Mouse (Mus musculus) forebrain, embryonic 12.5 days (tissue): ENCODE data around the gene Tmem203. TPM values are rescaled to one million over a fixed set of nuclear protein-coding genes. Genes with fewer than 3 reads are reported as not detected.

Experiments
- ATAC-seq: fragments of 200-750 bp; cut with Nextera tagmentation; 2 replicates; pipeline ENCODE4 v1.8.0; 2017; ENCODE audit warnings: moderate TSS enrichment; ENCODE audit not compliant: low FRiP score
- H3K27ac ChIP-seq: fragments of 300-500 bp; sonication (generic); 2 replicates; pipeline ENCODE4 v1.5.1; 2016; ENCODE audit warnings: mild to moderate bottlenecking
- H3K27me3 ChIP-seq: fragments of 300-500 bp; sonication (generic); 2 replicates; pipeline ENCODE4 v1.6.1; 2016; ENCODE audit warnings: mild to moderate bottlenecking
- H3K36me3 ChIP-seq: fragments of 300-500 bp; sonication (generic); replicated peaks from 2 replicates; pipeline ENCODE4 v1.6.1; 2016; ENCODE audit warnings: mild to moderate bottlenecking
- H3K4me1 ChIP-seq: fragments of 300-500 bp; sonication (generic); 2 replicates; pipeline ENCODE4 v1.6.1; 2016
- H3K4me2 ChIP-seq: fragments of 300-500 bp; sonication (generic); 2 replicates; pipeline ENCODE4 v1.6.1; 2016; ENCODE audit warnings: mild to moderate bottlenecking, moderate library complexity
- H3K4me3 ChIP-seq: fragments of 300-500 bp; sonication (generic); replicated peaks from 2 replicates; pipeline ENCODE4 v1.5.1; 2016; ENCODE audit warnings: mild to moderate bottlenecking
- H3K9ac ChIP-seq: fragments of 300-500 bp; sonication (generic); 2 replicates; pipeline ENCODE4 v1.6.1; 2016; ENCODE audit warnings: mild to moderate bottlenecking
- H3K9me3 ChIP-seq: fragments of 300-500 bp; sonication (generic); 2 replicates; pipeline ENCODE4 v1.6.1; 2016
- WGBS: fragments of 180-500 bp; shearing (Covaris S2); methylation state at CpG from one replicate; pipeline ENCODE4 v1.1.7; 2016; 5-methylcytosine and 5-hydroxymethylcytosine counted together
- polyA plus RNA-seq: library from polyadenylated mRNA; unstranded; fragments of >200 nt; fragmentation: Nextera tagmentation; extraction: Ambion mirVana; gene quantifications from 2 replicates; pipeline ENCODE4 v1.2.1, GENCODE M21; 2016

Gene Tmem203
- polyA plus RNA-seq, 1 experiment from 2014 or later: 17.6 TPM

- 79% methylated on average over 7 of the region's 7 CpGs for WGBS
- Histone ChIP-seq H3K9ac (no peak overlapping the region), H3K27ac (no peak overlapping the region), H3K4me3 (no peak overlapping the region), H3K4me1 (peaks cover 19% of the 10 kb centered on the region), H3K9me3 (no peaks in the 10 kb centered on the region), H3K36me3 (peaks cover 29% of the 10 kb centered on the region), H3K27me3 (peaks cover 73% of the 10 kb centered on the region), H3K4me2 (no peak overlapping the region)
- no peak for ATAC-seq
These were observed 33.6 kb downstream of the Tmem203 start for GRCm38 (mm10) chr2:25288734-25289345.

DNA sequence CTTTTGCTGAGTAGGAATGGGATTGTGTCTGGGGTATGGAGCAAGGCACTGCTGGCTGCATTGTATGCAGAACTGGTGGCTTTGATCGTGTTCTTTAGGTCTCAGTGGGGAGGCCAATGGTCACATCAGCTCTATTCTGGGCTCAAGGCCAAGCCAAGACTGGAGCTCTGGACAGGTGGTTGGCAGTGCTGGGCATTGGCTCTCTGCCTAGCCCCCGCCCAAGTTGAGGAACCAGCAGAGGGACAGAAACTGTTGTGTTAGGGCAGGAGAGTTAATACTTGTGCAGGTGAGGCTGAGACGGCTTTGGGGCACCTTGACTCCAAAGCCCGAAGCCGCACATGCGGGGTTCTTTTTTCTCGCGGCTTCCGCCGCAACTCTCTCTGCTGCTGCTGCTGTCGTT lies 34.4 kb downstream of the Tmem203 start, which contains the start of gene Lrrc26:
Lrrc26 (plus strand) TSS at position 265 of the 400 bp plus-strand sequence.
- H3K9me3 ChIP-seq: no peaks in the 10 kb centered on the region
- peak within 1 kb of the TSS; percentile 25 for H3K4me2 ChIP-seq
- H3K4me3 ChIP-seq: peak within 1 kb of the TSS; percentile 30
- WGBS: 8% methylated on average over 11 of the region's 11 CpGs
- H3K4me1 ChIP-seq: peaks cover 19% of the 10 kb centered on the region
- no peak within 1 kb of the TSS for H3K27ac ChIP-seq
- H3K9ac ChIP-seq: no peak within 1 kb of the TSS
- ATAC-seq: no peak
- H3K27me3 ChIP-seq: peaks cover 81% of the 10 kb centered on the region
- peaks cover 21% of the 10 kb centered on the region for H3K36me3 ChIP-seq

- Histone ChIP-seq H3K9me3 (no peaks in the 10 kb centered on the region), H3K36me3 (peaks cover 15% of the 10 kb centered on the region), H3K4me2 (peak overlapping the region; percentile 25), H3K9ac (no peak overlapping the region), H3K27me3 (peaks cover 87% of the 10 kb centered on the region), H3K4me1 (peaks cover 19% of the 10 kb centered on the region), H3K27ac (no peak overlapping the region), H3K4me3 (peak overlapping the region; percentile 30)
- WGBS: 3% methylated on average over 54 of the region's 54 CpGs
- ATAC-seq: no peak
These were observed 35.0 kb downstream of the Tmem203 start for GRCm38 (mm10) chr2:25290101-25290815.

DNA sequence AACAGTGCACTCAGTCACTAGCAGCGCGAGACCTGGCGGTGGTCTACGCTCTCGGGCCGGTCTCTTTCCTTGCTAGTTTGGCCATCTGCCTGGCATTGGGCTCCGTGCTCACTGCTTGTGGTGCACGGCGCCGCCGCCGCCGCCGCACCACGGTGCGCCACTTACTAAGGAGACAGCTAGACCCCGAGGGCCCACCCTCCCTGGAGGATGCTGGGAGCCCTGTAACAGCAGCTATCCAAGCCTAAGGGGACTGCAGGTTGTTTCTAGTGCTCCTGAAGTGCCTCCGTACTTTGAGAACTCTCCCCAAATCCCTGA lies 35.5 kb downstream of the Tmem203 start:
- peak overlapping the region; percentile 30 for H3K4me3 ChIP-seq

GRCm38 (mm10) chr2:25291184-25292053 lies 36.2 kb downstream of the Tmem203 start:
- Histone ChIP-seq H3K9me3 (no peaks in the 10 kb centered on the region), H3K36me3 (peaks cover 4% of the 10 kb centered on the region; the same call in 1 of the 2 replicates), H3K4me1 (peaks cover 19% of the 10 kb centered on the region), H3K27me3 (peaks cover 95% of the 10 kb centered on the region), H3K4me2 (peak overlapping the region; percentile 46), H3K9ac (peak overlapping the region; percentile 25; the same call in 1 of the 2 replicates), H3K4me3 (peak overlapping the region; percentile 30), H3K27ac (no peak overlapping the region)
- 6% methylated on average over 30 of the region's 32 CpGs for WGBS
- 0 out of 2 replicates have a peak, but pooled peaks have one; percentile 7 for ATAC-seq

More for the DNA sequence above, 35.5 kb downstream of the Tmem203 start:
- no peak overlapping the region for H3K27ac ChIP-seq
- 0% methylated on average over 18 of the region's 18 CpGs for WGBS
- peaks cover 92% of the 10 kb centered on the region for H3K27me3 ChIP-seq
- peaks cover 10% of the 10 kb centered on the region for H3K36me3 ChIP-seq
- H3K4me1 ChIP-seq: peaks cover 19% of the 10 kb centered on the region
- no peak overlapping the region for H3K9ac ChIP-seq
- no peaks in the 10 kb centered on the region for H3K9me3 ChIP-seq
- no peak for ATAC-seq
- H3K4me2 ChIP-seq: peak overlapping the region; percentile 25

- peak overlapping the region; percentile 25; the same call in 1 of the 2 replicates for H3K9ac ChIP-seq
- peaks cover 98% of the 10 kb centered on the region for H3K27me3 ChIP-seq
- H3K4me3 ChIP-seq: peak overlapping the region; percentile 30
- peaks cover 19% of the 10 kb centered on the region for H3K4me1 ChIP-seq
- peak overlapping the region; percentile 46 for H3K4me2 ChIP-seq
- no peaks in the 10 kb centered on the region for H3K36me3 ChIP-seq
- H3K9me3 ChIP-seq: no peaks in the 10 kb centered on the region
- peak; percentile 22; the same call in 1 of the 2 replicates for ATAC-seq
- no peak overlapping the region for H3K27ac ChIP-seq
- 6% methylated on average over 43 of the region's 43 CpGs for WGBS
These were observed 36.9 kb downstream of the Tmem203 start for GRCm38 (mm10) chr2:25292054-25292544.

DNA sequence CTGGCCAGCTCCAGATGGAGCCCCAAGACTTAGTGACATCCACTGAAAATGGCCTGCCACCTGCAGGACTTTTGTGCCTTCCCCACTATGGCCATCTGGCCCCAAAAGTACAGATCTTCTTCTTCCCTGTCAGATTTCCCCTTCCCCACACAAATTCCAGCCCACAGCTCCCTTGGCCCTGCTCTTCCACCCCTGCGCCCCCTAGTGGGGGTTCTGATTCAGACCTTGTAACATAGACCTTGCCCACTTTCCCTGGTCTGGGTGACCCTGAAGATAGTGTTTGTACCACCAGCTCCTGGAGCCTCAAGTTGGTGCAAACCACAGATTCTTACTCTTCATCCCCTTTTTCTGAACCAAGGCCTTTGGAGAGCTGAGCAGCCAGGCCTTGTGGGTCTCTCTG lies 37.6 kb downstream of the Tmem203 start:
- H3K36me3 ChIP-seq: no peaks in the 10 kb centered on the region
- 6% methylated on average over 1 of the region's 1 CpGs for WGBS
- no peak overlapping the region for H3K4me2 ChIP-seq
- ATAC-seq: no peak
- no peaks in the 10 kb centered on the region for H3K9me3 ChIP-seq
- H3K4me3 ChIP-seq: no peak overlapping the region
- no peak overlapping the region for H3K9ac ChIP-seq
- peaks cover 98% of the 10 kb centered on the region for H3K27me3 ChIP-seq
- H3K4me1 ChIP-seq: peaks cover 19% of the 10 kb centered on the region
- H3K27ac ChIP-seq: no peak overlapping the region

DNA sequence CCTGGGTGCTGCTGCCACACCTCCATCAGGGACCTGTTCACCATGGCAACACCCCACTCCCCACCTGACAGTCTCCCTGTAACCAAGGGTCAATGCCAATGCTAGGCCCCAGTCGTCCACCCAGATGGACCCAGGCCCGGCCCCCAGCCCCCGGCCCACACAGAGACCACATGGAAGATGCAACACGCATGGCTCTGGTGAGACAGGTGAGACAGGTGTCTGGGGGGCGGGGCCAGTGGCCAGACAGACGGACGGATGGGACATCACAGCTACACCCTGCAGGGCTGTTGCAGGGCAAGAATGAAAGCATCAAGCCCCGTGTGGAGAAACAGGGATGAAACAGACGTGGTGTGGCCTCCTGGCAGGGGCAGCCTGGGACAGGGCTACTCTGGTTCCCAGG lies 38.5 kb downstream of the Tmem203 start:
- H3K4me2 ChIP-seq: no peak overlapping the region
- H3K4me1 ChIP-seq: peaks cover 19% of the 10 kb centered on the region
- no peaks in the 10 kb centered on the region for H3K9me3 ChIP-seq
- peaks cover 95% of the 10 kb centered on the region for H3K27me3 ChIP-seq
- H3K27ac ChIP-seq: no peak overlapping the region
- no peaks in the 10 kb centered on the region for H3K36me3 ChIP-seq
- H3K4me3 ChIP-seq: no peak overlapping the region
- no peak overlapping the region for H3K9ac ChIP-seq
- 74% methylated on average over 9 of the region's 9 CpGs for WGBS
- ATAC-seq: no peak

GRCm38 (mm10) chr2:25297093-25297492 lies 41.9 kb downstream of the Tmem203 start:
- Histone ChIP-seq H3K9me3 (no peaks in the 10 kb centered on the region), H3K27ac (no peak overlapping the region), H3K4me2 (no peak overlapping the region), H3K36me3 (no peaks in the 10 kb centered on the region), H3K4me1 (peaks cover 5% of the 10 kb centered on the region), H3K4me3 (no peak overlapping the region), H3K9ac (no peak overlapping the region), H3K27me3 (peaks cover 61% of the 10 kb centered on the region)
- 84% methylated on average over 7 of the region's 8 CpGs for WGBS
- ATAC-seq: no peak

DNA sequence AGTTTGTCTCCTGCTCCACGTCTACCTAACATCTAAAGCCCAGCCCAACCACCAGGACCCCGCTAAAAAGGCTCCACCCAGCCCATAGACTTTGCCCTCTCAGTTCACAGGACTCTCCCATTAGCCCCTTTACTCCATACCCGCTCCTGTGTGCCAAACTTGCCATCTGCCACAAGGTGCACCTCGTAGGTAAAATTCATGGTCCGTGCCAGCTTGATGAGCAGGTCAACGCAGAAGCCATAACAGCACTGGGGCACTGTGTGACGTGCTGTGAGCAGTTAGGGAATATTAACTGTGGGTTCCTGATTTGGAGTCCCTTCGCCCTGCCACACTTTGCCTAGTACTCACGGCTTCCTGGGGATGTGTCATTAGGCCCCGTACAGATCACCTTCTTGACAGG lies 42.8 kb downstream of the Tmem203 start:
- no peak overlapping the region for H3K4me3 ChIP-seq
- no peak for ATAC-seq
- H3K9ac ChIP-seq: no peak overlapping the region
- no peak overlapping the region for H3K4me2 ChIP-seq
- peaks cover 56% of the 10 kb centered on the region for H3K27me3 ChIP-seq
- no peaks in the 10 kb centered on the region for H3K36me3 ChIP-seq
- WGBS: 85% methylated on average over 10 of the region's 10 CpGs
- H3K4me1 ChIP-seq: no peaks in the 10 kb centered on the region
- no peaks in the 10 kb centered on the region for H3K9me3 ChIP-seq
- H3K27ac ChIP-seq: no peak overlapping the region

DNA sequence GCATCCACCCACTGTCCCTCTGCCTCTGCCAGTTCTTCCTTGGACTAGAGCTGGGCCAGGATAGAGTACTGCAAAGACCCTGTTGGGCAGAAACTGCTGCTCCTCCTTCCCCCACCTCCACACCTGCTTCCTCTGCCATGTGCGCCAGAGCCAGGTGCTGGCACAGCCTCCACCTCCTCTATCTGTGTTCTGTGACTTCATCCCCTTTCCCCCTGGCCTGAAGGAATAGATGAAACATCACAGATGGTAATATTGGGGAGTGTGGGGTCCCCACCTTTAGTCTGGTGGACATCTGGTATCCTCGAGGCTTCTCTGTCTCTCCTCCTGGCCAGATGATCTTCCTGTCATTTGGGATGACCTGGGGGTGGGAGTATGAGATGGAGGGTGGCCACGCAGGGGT lies 48.2 kb downstream of the Tmem203 start:
- H3K9ac ChIP-seq: no peak overlapping the region
- H3K27me3 ChIP-seq: peaks cover 52% of the 10 kb centered on the region
- 82% methylated on average over 3 of the region's 3 CpGs for WGBS
- H3K4me3 ChIP-seq: no peak overlapping the region
- no peak for ATAC-seq
- H3K9me3 ChIP-seq: no peaks in the 10 kb centered on the region
- 0 out of 2 replicates have a peak, but pooled peaks cover 13% of the 10 kb centered on the region for H3K4me1 ChIP-seq
- no peak overlapping the region for H3K27ac ChIP-seq
- H3K4me2 ChIP-seq: no peak overlapping the region
- no peaks in the 10 kb centered on the region for H3K36me3 ChIP-seq
